Mouse (Mus musculus): ENCODE results near the gene Itpr2.

DNA sequence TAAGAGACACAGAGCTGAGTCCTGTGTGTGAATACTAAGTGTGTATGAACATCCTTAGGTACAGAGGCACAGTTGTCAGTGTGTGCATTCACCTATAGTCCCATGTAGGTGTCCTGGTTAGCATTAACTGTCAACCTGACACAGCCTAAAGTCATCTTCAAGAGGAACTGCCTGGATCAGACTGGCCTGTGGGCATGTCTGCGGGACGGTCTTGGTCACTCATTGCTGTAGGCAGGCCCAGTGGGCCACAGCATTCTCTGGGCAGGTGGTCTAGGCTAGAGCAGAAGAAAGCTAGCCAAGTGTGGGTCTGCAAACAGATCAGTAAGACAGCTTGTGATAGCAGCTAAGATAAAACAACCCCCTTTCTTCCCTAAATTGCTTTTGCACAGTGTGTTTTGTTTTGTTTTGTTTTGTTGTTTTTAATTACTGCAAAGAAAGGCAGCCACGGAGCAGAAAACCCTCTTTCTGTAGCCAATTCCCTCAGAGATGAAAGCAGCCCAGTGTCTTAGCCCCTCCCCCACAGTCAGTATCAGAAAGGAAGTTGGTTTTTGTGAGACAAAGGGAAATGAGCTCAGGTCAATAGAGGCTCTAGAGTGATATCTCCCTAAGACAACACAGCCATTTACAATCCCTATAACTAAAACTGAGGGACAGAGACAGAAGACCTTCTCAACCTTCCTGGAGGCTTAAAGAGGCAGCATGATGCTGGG is 422.1 kb downstream of the Itpr2 start:
- no peak for TF ChIP-seq GATA1 (IDR thresholded peaks at IDR 0.05; ENCODE audit: borderline replicate concordance, low read length)
- no peak for TF ChIP-seq FLI1 (IDR thresholded peaks at IDR 0.05; ENCODE audit: low read length)

Data from megakaryocyte, embryonic 14.5 days (primary cell).